Comparison of ENCODE assay signal across 10 mouse cellular contexts in the genomic region with DNA sequence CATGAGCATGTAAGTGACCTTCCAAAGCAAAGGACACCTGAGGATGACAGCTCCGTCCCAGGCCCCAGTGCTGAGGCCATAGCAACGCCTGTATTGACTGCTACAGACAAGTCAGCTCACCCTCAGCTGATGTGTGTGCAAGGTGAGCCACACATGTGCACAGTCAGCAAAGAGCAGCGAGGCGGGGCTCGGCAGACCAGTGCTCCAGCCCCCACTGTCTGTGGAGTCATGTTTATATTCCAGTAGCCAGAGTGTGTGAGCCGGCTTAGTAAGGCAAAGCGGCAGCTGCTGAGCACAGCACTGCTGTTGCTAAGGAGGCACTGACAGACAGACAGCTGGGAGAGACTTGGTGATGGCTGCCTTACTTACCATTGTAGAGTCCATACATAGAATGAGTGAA. TPM values are rescaled to one million over a fixed set of nuclear protein-coding genes. Genes with fewer than 3 reads are reported as not detected.
DNase-seq lines count a peak whose midpoint lies in the region; ATAC-seq and TF ChIP-seq lines count a peak whose summit lies in the region.
"Had no signal": no experiment of that assay in that cellular context is flagged by ENCODE, and none has a peak within 500 bp of the region (broad histone marks: within the 10 kb centered on the region; RNA-seq: fewer than 3 reads in every experiment).

No protein-coding gene starts in this region.

- no peak for DNase-seq in layer of hippocampus, adult 2 months (ENCODE audit: low spot score in 2 of 2)
- no peak for DNase-seq in layer of hippocampus, postnatal 14 days (ENCODE audit: low spot score in 2 of 2)
- peak; percentile 69 for DNase-seq in embryonic facial prominence, embryonic 14.5 days (ENCODE audit: low spot score)
- peak; percentile 32 for DNase-seq in hindbrain, postnatal 0 days (ENCODE audit: low spot score)
- peak; percentile 50 for DNase-seq in retina, adult 2 months (ENCODE audit: low read depth, low spot score)
- no peak for DNase-seq in cerebellum, adult 11-12 months
- DNase-seq in right cerebral cortex, postnatal 10 days (ENCODE audit: low spot score in 2 of 2) = no peak
- DNase-seq: liver, embryonic 13.5 days; thymus, adult 2 months had no signal

- 0 out of 2 replicates have a peak overlapping the region, but pooled peaks have one; percentile 20 for H3K27ac ChIP-seq in layer of hippocampus, adult 2 months
- no peak overlapping the region for H3K27ac ChIP-seq in embryonic facial prominence, embryonic 14.5 days (replicated peaks; ENCODE audit: low read depth, low read length)
- no peak overlapping the region for H3K27ac ChIP-seq in hindbrain, postnatal 0 days
- H3K27ac ChIP-seq: liver, embryonic 13.5 days had no signal

- no peak overlapping the region for H3K9ac ChIP-seq in embryonic facial prominence, embryonic 14.5 days (ENCODE audit: low read depth, low read length)
- no peak overlapping the region for H3K9ac ChIP-seq in hindbrain, postnatal 0 days (replicated peaks; ENCODE audit: low read length)
- H3K9ac ChIP-seq: liver, embryonic 13.5 days had no signal

- H3K4me1 ChIP-seq in embryonic facial prominence, embryonic 14.5 days (ENCODE audit: control insufficient read depth, insufficient read depth, low read length) = peaks cover 16% of the 10 kb centered on the region; the same call in 1 of the 2 replicates
- H3K4me1 ChIP-seq in hindbrain, postnatal 0 days (ENCODE audit: insufficient read depth, low read length) = peaks cover 18% of the 10 kb centered on the region

- 48% methylated on average over 7 of the region's 7 CpGs for WGBS in embryonic facial prominence, embryonic 14.5 days
- 36% methylated on average over 7 of the region's 7 CpGs for WGBS in hindbrain, postnatal 0 days

- no peaks in the 10 kb centered on the region for H3K9me3 ChIP-seq in embryonic facial prominence, embryonic 14.5 days (ENCODE audit: control insufficient read depth, low read length)
- H3K9me3 ChIP-seq in hindbrain, postnatal 0 days (ENCODE audit: low read length) = no peaks in the 10 kb centered on the region
- H3K9me3 ChIP-seq: liver, embryonic 13.5 days had no signal

- peak; percentile 78 for ATAC-seq in embryonic facial prominence, embryonic 14.5 days (ENCODE audit: low read depth)
- peak; percentile 47; the same call in 1 of the 2 replicates for ATAC-seq in hindbrain, postnatal 0 days
- ATAC-seq in CD4-positive, CD25-positive, alpha-beta regulatory T cell, adult 4 months = no peak

- H3K27me3 ChIP-seq in embryonic facial prominence, embryonic 14.5 days (replicated peaks; ENCODE audit: control insufficient read depth, insufficient read depth, low read length) = no peaks in the 10 kb centered on the region
- no peaks in the 10 kb centered on the region for H3K27me3 ChIP-seq in hindbrain, postnatal 0 days (ENCODE audit: insufficient read depth, low read length)
- H3K27me3 ChIP-seq: liver, embryonic 13.5 days had no signal

- no peak for TF ChIP-seq CTCF in layer of hippocampus, adult 2 months (conservative IDR thresholded peaks at IDR 0.05)
- no peak for TF ChIP-seq CTCF in hindbrain, postnatal 0 days (IDR thresholded peaks at IDR 0.05; ENCODE audit: low read depth)

- no peaks in the 10 kb centered on the region for H3K36me3 ChIP-seq in embryonic facial prominence, embryonic 14.5 days (ENCODE audit: control insufficient read depth, insufficient read depth, low read length)
- H3K36me3 ChIP-seq in hindbrain, postnatal 0 days (ENCODE audit: insufficient read depth, low read length) = no peaks in the 10 kb centered on the region
- H3K36me3 ChIP-seq: liver, embryonic 13.5 days had no signal

- no peak overlapping the region for H3K4me2 ChIP-seq in embryonic facial prominence, embryonic 14.5 days (ENCODE audit: low read depth, low read length)
- H3K4me2 ChIP-seq in hindbrain, postnatal 0 days (ENCODE audit: low read depth, low read length) = no peak overlapping the region
- H3K4me2 ChIP-seq: liver, embryonic 13.5 days had no signal

- H3K4me3 ChIP-seq in layer of hippocampus, adult 2 months = no peak overlapping the region
- no peak overlapping the region for H3K4me3 ChIP-seq in embryonic facial prominence, embryonic 14.5 days (ENCODE audit: low read depth, low read length)
- no peak overlapping the region for H3K4me3 ChIP-seq in hindbrain, postnatal 0 days (ENCODE audit: low read length)
- H3K4me3 ChIP-seq: liver, embryonic 13.5 days had no signal

RNA-seq across cellular contexts. Expression of gene Med13l, which starts 59.3 kb away (rescaled TPM):
- total RNA-seq in layer of hippocampus, adult 2 months (2021) = 100 to 1,000 TPM; 121 to 128 TPM
- total RNA-seq in layer of hippocampus, postnatal 14 days (2021) = 10 to 100 TPM; 74.8 to 75.7 TPM
- 15.7 and 16.5 TPM in 2 replicates for polyA plus RNA-seq in embryonic facial prominence, embryonic 14.5 days (2014; fragmentation: Nextera tagmentation; extraction: Ambion mirVana)
- total RNA-seq in hindbrain, postnatal 0 days (2014; rRNA removed) = 27.1 and 28.9 TPM in 2 replicates
- 9.8 and 11.3 TPM in 2 replicates for polyA plus RNA-seq in hindbrain, postnatal 0 days (2015; fragmentation: Nextera tagmentation; extraction: Ambion mirVana)
- polyA plus RNA-seq in CD4-positive, CD25-positive, alpha-beta regulatory T cell, adult 4 months (2017; shearing (Covaris generic)) = 10 to 100 TPM; 22.0 to 25.3 TPM

Comparison
In these comparisons a context has a peak if more than half of its experiments do, and no peak if none do; other contexts are left out.
1. DNase-seq: peak in embryonic facial prominence, embryonic 14.5 days (single experiment), hindbrain, postnatal 0 days (single experiment) and retina, adult 2 months (single experiment); none in layer of hippocampus, adult 2 months (0 of 2), layer of hippocampus, postnatal 14 days (0 of 2), cerebellum, adult 11-12 months (single experiment) and right cerebral cortex, postnatal 10 days (0 of 2).